Mouse (Mus musculus) stomach, postnatal 0 days (tissue): ENCODE measurements at regions not wholly inside any gene's neighbourhood (a gene's known extent, or its start where the extent isn't known, plus 50 kb on each side); places are given as distances from the start of the nearest gene placed in this dataset.
A peak's percentile ranks its signal among the peaks of the same experiment; 100 is the strongest.

Experiments
- CTCF ChIP-seq: IDR thresholded peaks from 2 replicates; pipeline ENCODE4 v1.5.1; 2016; ENCODE audit warnings: antibody characterized with exemption, low read depth, mild to moderate bottlenecking, moderate library complexity
- EP300 ChIP-seq: optimal IDR thresholded peaks from 2 replicates; pipeline ENCODE3; 2016; ENCODE audit warnings: antibody characterized with exemption

- no peak for TF ChIP-seq EP300
- TF ChIP-seq CTCF, result peak; percentile 50
Observed at GRCm38 (mm10) chr4:135013932-135014331, 83.2 kb downstream of the Syf2 start.
